Mouse (Mus musculus) cerebellum, adult 2 months (tissue): ENCODE results near the gene Frmd4a. TPM values are rescaled to one million over a fixed set of nuclear protein-coding genes. Genes with fewer than 3 reads are reported as not detected.

Source experiments
- DNase-seq, 2 experiments: peaks; one replicate each; pipeline ENCODE4 v3.0.0; 2021
- H3K27ac ChIP-seq: fragments of 200-500 bp; 2 replicates; pipeline ENCODE4 v1.5.1; 2012; ENCODE audit warnings: low read length, control low read depth, inconsistent platforms; ENCODE audit not compliant: insufficient read depth
- H3K27me3 ChIP-seq: fragments of 200-500 bp; 2 replicates; pipeline ENCODE4 v1.6.1; 2012; ENCODE audit warnings: inconsistent platforms, mild to moderate bottlenecking, low read length, moderate library complexity; ENCODE audit not compliant: control insufficient read depth, insufficient read depth
- H3K4me1 ChIP-seq: fragments of 200-500 bp; 2 replicates; pipeline ENCODE4 v1.6.1; 2011; ENCODE audit warnings: low read length; ENCODE audit not compliant: control insufficient read depth, insufficient read depth
- H3K4me3 ChIP-seq: fragments of 200-500 bp; replicated peaks from 2 replicates; pipeline ENCODE3; 2011; ENCODE audit warnings: mild to moderate bottlenecking, low read depth, low read length, control low read depth; ENCODE audit not compliant: insufficient read depth
- CTCF ChIP-seq: fragments of 200-500 bp; IDR thresholded peaks from 2 replicates; pipeline ENCODE4 v1.5.1; 2011; ENCODE audit warnings: low read depth, mild to moderate bottlenecking, control low read depth, low read length, moderate library complexity, borderline replicate concordance; ENCODE audit not compliant: insufficient read depth
- POLR2A ChIP-seq: fragments of 200-500 bp; IDR thresholded peaks from 2 replicates; pipeline ENCODE4 v1.6.1; 2011; ENCODE audit warnings: low read length, control low read depth, borderline replicate concordance; ENCODE audit not compliant: insufficient read depth
- WGBS: fragments of 180-500 bp; shearing (Covaris S2); methylation state at CpG from one replicate; pipeline ENCODE4 v1.1.7; 2018; 5-methylcytosine and 5-hydroxymethylcytosine counted together
- polyA plus RNA-seq: library from polyadenylated mRNA; depleted of rRNA; stranded (reverse); fragments of >200 nt; gene quantifications from 2 replicates; pipeline ENCODE4 v1.2.3, GENCODE M21; 2012

The Frmd4a gene
- polyA plus RNA-seq, 1 experiment: 33.6 TPM

DNA sequence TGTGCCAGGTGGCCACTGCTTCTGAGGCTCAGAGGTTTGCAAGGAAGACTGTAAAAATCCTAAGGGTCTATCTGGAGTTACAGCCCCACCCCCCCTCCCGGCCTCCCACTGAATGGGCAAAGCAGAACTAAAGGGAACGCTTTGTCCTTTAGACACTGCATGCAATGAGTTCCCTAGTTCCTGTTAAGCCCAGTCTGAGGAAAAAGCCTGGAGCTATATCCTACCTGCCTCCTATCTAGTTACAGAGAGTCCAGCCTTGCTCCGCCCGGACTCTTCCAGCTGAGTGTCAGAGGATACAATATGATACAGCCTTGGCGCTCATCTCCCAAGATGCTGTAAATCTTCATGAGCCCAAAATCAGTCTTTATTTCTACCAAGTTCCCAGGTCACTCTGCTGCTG, 556.7 kb downstream of the Frmd4a start:
- Histone ChIP-seq H3K4me3 (no peak overlapping the region), H3K27ac (no peak overlapping the region), H3K27me3 (no peaks in the 10 kb centered on the region), H3K4me1 (no peaks in the 10 kb centered on the region; the same call in 1 of the 2 replicates)
- 84% methylated on average over 5 of the region's 5 CpGs for WGBS
- DNase-seq: no peak
- TF ChIP-seq POLR2A (no peak), CTCF (no peak)

GRCm38 (mm10) chr2:4575163-4575562, 557.6 kb downstream of the Frmd4a start:
- no peaks in the 10 kb centered on the region for H3K27me3 ChIP-seq
- DNase-seq: no peak
- no peaks in the 10 kb centered on the region; the same call in 1 of the 2 replicates for H3K4me1 ChIP-seq
- TF ChIP-seq POLR2A (no peak), CTCF (no peak)
- WGBS: 81% methylated on average over 2 of the region's 2 CpGs
- no peak overlapping the region for H3K27ac ChIP-seq
- no peak overlapping the region for H3K4me3 ChIP-seq

GRCm38 (mm10) chr2:4575975-4576374, 558.5 kb downstream of the Frmd4a start:
- Histone ChIP-seq H3K4me3 (no peak overlapping the region), H3K4me1 (no peaks in the 10 kb centered on the region; the same call in 1 of the 2 replicates), H3K27ac (no peak overlapping the region), H3K27me3 (no peaks in the 10 kb centered on the region)
- TF ChIP-seq CTCF (no peak), POLR2A (no peak)
- DNase-seq: no peak
- WGBS: 90% methylated on average over 7 of the region's 7 CpGs

- no peaks in the 10 kb centered on the region for H3K27me3 ChIP-seq
- no peak for DNase-seq
- no peak overlapping the region for H3K4me3 ChIP-seq
- H3K4me1 ChIP-seq: no peaks in the 10 kb centered on the region; the same call in 1 of the 2 replicates
- no peak for TF ChIP-seq CTCF
- TF ChIP-seq POLR2A: no peak
- H3K27ac ChIP-seq: no peak overlapping the region
- WGBS: 84% methylated on average over 5 of the region's 5 CpGs
Measured at GRCm38 (mm10) chr2:4578291-4578690, 560.8 kb downstream of the Frmd4a start.

- H3K4me3 ChIP-seq: no peak overlapping the region
- WGBS: 39% methylated on average over 8 of the region's 8 CpGs
- no peak overlapping the region for H3K27ac ChIP-seq
- no peaks in the 10 kb centered on the region for H3K27me3 ChIP-seq
- no peak for DNase-seq
- no peak for TF ChIP-seq POLR2A
- no peak for TF ChIP-seq CTCF
- no peaks in the 10 kb centered on the region; the same call in 1 of the 2 replicates for H3K4me1 ChIP-seq
Measured at GRCm38 (mm10) chr2:4579357-4580068, 562.0 kb downstream of the Frmd4a start.

GRCm38 (mm10) chr2:4580666-4581065, 563.1 kb downstream of the Frmd4a start:
- TF ChIP-seq POLR2A (no peak), CTCF (no peak)
- WGBS: 75% methylated on average over 6 of the region's 6 CpGs
- Histone ChIP-seq H3K4me3 (no peak overlapping the region), H3K27me3 (no peaks in the 10 kb centered on the region), H3K27ac (no peak overlapping the region), H3K4me1 (no peaks in the 10 kb centered on the region; the same call in 1 of the 2 replicates)
- no peak for DNase-seq

- H3K27ac ChIP-seq: no peak overlapping the region
- no peaks in the 10 kb centered on the region; the same call in 1 of the 2 replicates for H3K4me1 ChIP-seq
- WGBS: 86% methylated on average over 2 of the region's 2 CpGs
- TF ChIP-seq CTCF: no peak
- TF ChIP-seq POLR2A: no peak
- no peak for DNase-seq
- H3K4me3 ChIP-seq: no peak overlapping the region
- H3K27me3 ChIP-seq: no peaks in the 10 kb centered on the region
Measured at GRCm38 (mm10) chr2:4582930-4583329, 565.4 kb downstream of the Frmd4a start.

- Histone ChIP-seq H3K4me1 (no peaks in the 10 kb centered on the region; the same call in 1 of the 2 replicates), H3K4me3 (no peak overlapping the region), H3K27ac (no peak overlapping the region), H3K27me3 (no peaks in the 10 kb centered on the region)
- WGBS: 94% methylated on average over 5 of the region's 5 CpGs
- no peak for TF ChIP-seq CTCF
- no peak for TF ChIP-seq POLR2A
- DNase-seq: no peak
Measured at GRCm38 (mm10) chr2:4584252-4584651, 566.7 kb downstream of the Frmd4a start.
